ENCODE assay signal across 23 mouse cellular contexts in the genomic region with DNA sequence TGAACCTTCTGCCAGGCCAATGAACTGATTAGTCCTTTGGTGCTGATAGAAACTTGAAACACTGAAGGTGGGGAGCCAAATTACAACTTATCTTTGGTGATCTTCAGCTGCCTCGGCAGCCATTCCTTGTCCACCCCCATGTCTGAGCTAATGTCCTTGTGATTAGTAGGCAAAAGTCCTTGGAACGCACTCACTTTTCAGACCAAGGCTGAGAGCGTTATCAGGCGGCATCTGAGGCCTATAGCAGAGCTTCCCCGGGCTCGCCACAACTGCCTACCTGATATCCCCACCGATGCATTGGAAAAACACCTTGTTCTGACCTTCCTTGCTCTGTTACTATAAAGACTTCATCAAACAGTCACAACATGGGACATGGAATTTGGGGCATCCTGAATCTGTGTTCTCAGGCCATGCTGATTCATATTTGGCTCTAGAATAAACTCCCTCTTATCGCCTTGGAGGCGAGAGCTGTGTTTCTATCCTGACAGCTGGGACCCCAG.
"Had no signal": no experiment of that assay in that cellular context is flagged by ENCODE, and none has a peak within 500 bp of the region (broad histone marks: within the 10 kb centered on the region; RNA-seq: fewer than 3 reads in every experiment).

No protein-coding gene starts in this region.

- H3K4me3 ChIP-seq: gastrocnemius, adult 2 months; heart, adult 2 months; heart, embryonic 13.5 days; heart, embryonic 15.5 days; hindbrain, embryonic 13.5 days; hindbrain, embryonic 15.5 days; kidney, embryonic 15.5 days; limb, embryonic 13.5 days; limb, embryonic 15.5 days; liver, embryonic 12.5 days had no signal

- H3K4me1 ChIP-seq: liver, embryonic 12.5 days had no signal

- DNase-seq: gastrocnemius, adult 2 months; gastrocnemius, postnatal 10 days; gastrocnemius, postnatal 25 days; heart, adult 2 months; heart, postnatal 14 days; heart, postnatal 36 days; kidney, adult 11 months; kidney, adult 2 months; kidney, adult 9 months; kidney, postnatal 14 days; kidney, postnatal 36 days; layer of hippocampus, postnatal 36 days; left cerebral cortex, postnatal 4 days had no signal

- H3K27ac ChIP-seq: gastrocnemius, adult 2 months; heart, adult 2 months; heart, embryonic 13.5 days; heart, embryonic 15.5 days; hindbrain, embryonic 13.5 days; hindbrain, embryonic 15.5 days; kidney, embryonic 15.5 days; kidney, postnatal 0 days; limb, embryonic 13.5 days; limb, embryonic 15.5 days; liver, embryonic 12.5 days; liver, embryonic 14.5 days had no signal
